Mouse (Mus musculus) adrenal gland, adult 2 months (tissue): ENCODE measurements at regions not wholly inside any gene's neighbourhood (a gene's known extent, or its start where the extent isn't known, plus 50 kb on each side); places are given as distances from the start of the nearest gene placed in this dataset.
A peak's percentile ranks its signal among the peaks of the same experiment; 100 is the strongest.

Experiments
- DNase-seq: peaks from one replicate; pipeline ENCODE4 v3.0.0; 2021

DNA sequence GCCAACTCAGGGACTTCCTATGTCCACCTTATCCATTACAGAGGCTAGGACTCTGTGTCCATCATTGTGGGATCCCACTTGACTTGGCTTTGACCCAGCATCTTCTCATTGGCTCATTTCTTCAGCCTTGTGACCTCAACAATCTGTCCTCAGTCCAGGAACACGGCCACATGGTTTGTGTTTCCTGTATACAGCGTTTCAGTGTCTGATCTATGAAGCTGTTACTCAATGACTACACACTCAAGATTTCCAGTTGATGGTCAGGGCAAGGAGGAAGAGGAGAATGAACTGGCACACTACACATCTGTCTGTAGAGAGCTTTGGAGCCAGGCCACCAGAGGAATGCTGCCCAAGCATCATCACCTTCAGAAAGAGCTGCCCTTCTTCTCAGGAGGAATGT, 146.6 kb upstream of the Pgrmc2 start:
- no peak for DNase-seq

DNA sequence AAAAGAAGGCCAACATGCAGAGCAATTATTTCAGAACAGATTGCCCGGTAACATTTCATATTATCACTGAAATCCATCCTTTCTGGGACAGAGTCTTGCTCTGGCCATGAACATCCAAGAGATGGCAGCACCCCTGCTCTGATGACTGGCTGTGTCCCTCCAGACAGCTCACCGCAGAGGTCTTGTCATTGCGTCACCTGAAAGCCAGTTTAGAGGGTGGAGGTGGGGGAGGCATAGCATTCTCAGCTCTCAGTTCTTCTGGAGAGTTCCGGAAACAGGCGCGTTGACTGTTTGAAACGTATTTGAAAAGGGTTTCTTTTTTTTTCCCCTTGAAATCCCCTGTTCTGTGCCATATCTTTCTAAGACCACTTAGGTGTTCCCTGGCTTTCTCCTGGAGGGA, 145.7 kb upstream of the Pgrmc2 start:
- DNase-seq: peak; percentile 79

DNA sequence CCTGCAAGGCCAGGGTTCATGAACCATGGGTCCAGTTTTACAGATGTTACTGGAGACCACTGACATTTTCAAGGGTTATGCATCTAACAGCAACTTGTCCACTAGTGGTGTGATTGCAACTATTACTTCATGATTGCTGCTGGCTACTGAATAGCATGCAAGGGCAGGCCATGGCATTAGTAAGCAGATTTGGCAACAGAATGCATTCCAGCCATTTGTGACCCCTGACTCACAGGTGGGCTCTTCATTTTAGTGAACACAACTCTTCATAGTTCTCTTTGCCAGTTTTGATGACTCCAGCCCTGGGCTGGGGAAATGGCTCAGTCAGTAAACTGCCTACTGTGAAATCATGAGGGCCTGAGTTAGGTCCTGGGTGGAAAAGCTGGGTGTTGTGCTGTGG, 137.9 kb upstream of the Pgrmc2 start:
- peak; percentile 41 for DNase-seq

DNA sequence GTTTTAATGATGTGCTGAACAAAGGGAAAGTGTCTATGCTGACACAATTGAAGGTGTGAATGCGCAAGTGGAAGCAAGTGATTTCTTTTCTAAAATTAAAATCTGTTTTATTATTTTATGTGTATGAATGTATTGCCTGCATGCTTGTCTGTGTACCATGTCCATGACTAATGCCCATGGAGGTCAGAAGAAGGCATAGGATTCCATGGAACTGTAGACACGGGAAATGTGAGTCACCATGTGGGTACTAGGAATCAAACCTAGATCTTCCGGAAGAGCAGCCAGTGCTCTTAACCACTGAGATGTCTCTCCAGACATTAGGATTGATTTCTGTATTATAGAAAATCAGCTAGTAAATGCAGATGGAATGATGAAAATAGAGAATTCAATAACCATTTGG, 134.9 kb upstream of the Pgrmc2 start:
- no peak for DNase-seq

DNA sequence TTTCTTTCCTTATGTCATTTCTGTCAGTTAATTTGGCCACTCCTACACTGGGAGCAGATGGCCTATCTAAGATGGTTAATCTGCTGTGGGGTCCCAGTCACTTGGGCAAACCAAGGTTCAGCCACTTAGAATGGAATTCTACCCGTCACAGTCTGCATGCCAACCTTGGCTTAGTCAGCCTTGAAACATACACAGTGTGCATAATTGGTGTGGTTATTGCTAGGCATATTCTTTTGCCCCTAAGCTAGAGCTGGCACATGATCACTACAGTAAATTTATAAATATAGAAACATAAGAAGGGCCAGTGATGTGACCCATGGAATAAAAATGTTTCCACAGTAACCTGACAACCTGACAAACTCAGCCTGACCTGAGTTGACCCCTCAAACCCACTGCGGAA, 130.7 kb upstream of the Pgrmc2 start:
- DNase-seq: no peak

DNA sequence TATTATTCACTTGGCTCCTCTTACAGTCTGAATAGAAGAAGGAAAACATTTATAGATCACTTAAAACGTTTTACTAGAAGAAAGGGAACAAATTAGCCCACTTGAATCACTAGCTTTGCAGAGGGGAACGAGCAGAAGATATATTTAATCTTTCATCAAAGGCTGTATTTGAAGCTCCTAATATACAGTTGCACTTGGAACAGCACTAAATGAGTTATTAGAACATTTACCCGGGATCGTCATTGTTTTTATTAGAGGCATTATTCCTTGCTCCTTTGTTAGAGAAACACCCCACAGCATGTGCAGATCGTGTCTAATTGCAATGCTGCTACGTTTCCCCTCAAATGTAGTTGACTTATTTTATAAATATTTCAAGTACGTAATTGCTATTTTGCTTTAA, 127.5 kb upstream of the Pgrmc2 start:
- no peak for DNase-seq

DNA sequence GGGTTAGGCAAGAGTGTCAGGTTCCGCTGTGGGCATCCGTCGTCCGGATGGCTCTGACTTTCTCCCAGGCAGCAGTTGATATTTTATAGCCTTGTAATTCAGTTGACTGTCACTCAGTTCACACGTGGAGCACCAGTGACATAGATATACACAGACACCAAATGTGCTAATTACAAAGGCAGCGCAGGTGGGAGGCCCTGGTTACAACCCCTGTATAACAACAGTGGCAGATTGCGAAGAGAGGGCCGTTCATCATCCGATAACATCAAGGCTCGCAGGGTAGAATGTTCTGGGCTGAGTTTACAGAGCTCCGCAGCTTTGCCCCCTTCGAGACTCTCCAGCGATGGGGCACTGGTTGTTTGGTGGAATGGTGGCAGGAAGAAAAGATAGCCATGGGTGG, 120.0 kb upstream of the Pgrmc2 start:
- DNase-seq: no peak

DNA sequence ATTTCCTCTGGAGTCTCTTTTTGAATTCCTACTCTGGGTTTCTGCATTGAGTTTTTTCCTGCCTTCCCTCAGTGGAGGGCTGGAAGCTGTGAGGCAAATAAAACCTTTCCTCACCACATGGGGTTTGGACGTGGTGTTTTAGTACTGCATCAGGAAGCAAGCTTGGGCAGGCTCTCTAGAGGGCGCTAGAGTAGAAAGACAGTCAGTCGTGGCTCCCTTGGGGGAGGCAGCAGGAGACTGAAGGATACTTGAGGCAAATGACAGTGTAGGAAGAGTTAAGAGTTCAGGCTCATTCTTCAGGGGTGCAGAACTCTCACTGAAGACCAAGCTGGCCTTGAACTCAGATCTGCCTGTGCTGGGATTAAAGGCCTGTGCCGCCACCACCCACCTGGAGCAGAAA, 118.9 kb upstream of the Pgrmc2 start:
- peak; percentile 29 for DNase-seq

DNA sequence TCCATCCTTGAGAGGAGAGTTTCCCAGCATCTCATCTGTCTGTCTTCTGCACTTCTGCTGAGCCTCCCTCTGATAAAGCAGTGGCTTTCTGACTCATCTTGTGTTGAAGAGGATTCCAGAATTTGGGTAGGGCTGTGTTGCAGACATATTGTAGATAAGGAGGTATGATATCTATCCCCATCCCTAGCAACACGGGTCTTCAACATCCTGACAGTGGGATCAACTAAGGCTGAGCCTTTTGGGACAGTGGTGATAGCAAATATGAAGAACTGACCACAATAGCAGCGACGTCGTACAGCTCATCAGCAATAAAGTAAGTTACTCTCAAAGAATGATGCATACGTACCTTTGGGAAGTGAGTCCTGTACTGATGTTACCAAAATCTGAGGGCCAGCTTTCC, 117.2 kb upstream of the Pgrmc2 start:
- DNase-seq: no peak

DNA sequence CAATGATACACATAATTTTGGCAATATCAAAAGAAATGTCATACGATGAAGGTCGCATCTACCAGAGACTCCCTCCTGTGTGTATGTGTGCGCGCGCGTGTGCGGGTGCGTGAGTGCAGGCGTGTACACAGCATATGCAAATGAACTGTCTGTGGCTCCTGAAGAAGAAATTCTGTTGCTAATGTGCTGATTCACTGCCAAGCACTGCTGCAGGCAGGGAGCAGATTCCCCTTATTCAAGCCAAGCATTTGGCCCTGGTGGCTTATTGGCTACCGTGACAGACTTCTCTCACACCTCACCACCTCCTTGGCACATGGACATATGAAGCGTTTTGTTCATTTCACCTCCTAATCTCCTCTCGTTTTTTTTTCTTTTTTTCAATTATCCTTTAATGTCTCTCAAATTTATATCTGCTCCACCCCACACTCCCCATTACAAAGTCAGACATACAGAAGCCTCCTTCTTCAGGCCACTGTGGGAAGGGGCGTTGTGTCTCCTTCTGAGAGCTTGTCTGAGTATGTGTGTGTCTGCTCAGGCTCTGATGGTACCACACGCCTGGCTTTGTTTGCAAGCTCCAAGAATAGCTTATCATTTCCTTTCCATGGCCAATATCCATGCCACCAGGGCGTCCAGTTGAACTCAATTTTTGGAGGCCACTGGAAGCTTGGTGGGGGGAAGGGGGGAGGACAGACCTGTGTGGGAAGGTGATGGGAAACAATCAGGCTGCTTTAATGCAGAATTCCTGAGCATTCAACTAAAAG, 115.5 kb upstream of the Pgrmc2 start:
- peak; percentile 53 for DNase-seq

DNA sequence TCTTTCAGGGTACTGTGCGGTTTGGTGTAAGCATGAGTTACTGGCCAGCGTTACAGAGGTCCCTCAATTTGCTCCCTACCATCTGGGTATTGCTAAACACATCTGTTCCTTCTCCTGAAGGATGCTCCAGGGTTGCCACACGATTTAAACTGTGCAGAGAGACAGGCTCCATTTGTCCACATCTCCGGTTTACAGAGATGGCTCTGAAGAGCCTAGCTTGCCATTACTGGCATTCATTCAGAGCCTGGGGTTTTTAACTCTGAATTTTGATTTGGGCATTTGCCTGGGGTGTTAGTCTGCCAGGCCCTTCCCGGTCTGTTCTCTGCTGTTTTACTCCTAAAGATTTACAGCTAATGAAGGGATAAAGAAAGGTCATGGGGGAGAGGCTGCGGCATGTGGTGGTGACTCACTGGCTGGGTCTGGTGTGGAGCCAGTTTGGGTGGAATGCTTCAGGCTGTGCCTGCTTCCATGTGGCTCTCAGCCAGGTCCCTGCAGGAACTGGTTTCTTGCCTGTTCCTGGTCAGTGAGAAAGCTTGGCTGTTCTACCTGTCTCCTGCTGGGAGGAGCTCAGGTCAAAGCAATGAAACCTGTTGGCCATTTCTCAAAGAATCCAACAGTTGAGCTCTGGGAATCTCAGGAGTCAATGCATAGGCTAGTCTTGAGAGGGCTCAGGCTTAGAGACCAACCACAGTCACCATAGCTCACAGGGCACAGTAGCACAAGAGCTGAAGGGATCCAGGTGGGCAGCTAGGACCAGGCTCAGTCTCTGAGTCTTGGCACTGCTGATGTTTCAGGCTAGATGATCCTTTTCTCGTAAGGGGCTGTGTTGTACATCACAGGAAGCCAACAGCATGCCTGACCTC, 112.5 kb upstream of the Pgrmc2 start:
- peak; percentile 95 for DNase-seq

DNA sequence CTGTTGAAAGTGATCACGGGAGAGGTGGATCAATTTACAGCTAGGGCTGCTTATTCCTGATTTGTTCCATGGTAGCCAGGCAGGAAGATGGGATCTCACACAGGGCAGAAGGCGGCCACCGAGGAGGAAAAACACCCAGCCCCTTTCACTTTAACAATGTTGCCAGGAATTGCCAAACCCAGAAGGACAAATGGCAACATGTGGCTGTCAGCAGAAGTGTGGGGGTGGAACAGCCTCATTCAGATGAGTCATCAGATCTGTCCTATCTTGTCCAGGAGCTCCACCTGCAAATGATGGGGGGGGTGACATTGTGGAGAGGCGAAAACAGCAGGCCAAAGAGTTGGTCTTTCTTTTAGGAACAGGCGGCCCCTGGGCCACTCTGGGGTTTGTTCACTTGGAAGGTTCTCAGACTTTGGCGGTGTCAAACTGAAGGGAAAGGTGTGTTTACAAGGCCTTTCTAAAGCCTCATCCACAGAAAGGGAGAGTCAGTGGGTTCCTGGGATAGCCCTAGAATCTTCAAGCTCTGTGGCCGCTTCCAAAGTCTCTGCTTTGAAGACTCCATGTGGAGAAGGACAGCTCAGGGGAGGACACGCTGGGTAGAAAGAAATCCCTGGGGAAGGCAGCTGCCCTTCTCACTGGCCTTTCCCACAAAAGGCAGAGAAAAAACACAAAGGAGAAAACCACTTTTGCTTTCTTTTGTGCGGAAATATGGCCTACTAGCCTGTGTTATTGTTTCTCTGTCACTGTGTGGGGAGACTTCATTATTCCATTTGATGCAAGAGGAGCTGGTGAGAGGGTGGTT, 111.7 kb upstream of the Pgrmc2 start:
- peak; percentile 84 for DNase-seq

DNA sequence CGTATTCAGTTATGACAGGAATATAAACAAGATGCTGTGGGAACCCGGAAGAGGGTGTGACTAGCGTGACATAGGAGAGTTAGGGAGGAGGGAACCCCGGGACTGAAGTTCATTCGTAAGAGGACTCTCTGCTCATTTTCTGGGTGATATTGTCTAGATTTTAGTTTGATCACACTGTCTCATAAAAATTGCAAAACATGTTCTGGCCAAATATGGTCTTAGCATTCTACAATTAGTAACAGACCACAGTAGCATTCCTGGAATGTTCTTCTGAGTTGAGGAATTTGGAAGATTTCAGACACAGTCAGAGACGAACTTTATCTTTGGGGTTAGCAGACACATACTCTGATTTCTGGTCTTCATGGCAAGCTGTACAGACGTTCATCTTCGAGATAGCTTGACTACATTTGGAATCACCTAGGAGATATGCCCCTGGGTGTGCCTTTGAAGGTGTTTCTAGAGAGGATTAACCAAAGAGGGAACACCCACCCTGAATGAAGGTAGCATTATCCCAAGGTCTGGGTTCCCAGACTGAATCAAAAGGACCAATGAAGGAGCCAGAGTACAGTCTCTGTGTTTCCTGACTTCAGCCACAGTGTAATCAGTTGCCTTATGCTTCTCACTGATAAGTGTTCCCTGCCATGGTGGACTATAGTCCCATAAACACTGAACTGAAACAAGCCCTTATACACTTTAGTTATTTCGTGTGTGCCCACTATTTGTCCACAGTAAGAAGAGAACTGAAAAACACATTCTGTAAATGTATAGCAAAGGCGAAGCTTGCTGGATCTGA, 102.7 kb upstream of the Pgrmc2 start:
- no peak for DNase-seq

DNA sequence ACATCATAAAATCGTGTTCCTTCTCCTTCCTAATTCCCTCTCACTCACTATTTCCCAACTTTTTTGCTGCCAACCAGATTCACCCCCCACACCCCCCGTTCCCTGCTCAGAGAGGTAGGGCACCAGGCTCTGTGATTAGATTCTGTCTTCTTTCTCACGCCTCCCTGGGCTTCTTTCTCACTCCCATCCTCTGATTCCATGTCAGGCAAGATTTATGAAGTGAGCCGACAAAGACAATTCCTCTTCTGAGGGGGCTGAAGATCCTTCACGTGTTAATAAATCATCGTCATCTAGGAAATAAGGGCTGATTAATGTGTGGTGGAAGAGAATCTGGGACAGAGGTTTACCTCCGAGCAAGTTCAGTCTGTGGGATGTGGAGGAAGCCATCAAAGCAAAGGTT, 101.5 kb upstream of the Pgrmc2 start:
- no peak for DNase-seq

DNA sequence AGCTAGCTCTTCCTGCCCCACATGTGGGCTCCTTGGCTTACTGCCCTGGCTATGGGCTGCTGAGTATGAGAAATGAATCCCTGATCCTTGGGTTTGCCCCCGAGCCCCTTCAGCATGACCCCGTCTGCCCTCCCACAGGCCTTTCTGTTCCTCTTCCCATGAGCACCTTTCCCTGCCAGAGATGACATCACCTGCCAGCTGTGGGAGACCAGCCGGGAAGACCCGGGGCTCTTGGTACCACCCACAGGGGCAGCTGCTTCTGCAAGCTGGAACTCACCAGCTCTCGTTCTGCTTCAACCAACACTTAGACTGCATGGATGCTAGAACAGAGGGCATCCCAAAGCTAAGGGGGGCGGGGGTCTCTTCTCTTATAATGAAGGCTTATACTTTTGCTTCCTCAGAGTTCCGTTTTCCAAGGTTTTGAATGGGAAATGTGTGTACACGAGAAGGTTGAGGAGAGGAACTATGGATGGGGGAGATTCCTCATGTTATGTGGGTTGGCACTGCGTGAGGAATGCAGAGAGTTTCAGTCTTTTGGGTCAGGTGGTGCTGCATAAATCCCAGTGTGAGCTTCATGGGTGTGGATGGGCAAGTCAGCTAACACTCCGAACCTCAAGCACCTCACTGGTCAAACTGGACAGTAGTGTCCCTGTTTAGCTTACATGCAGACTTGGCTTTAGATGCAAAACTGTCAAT, 100.2 kb upstream of the Pgrmc2 start:
- no peak for DNase-seq

DNA sequence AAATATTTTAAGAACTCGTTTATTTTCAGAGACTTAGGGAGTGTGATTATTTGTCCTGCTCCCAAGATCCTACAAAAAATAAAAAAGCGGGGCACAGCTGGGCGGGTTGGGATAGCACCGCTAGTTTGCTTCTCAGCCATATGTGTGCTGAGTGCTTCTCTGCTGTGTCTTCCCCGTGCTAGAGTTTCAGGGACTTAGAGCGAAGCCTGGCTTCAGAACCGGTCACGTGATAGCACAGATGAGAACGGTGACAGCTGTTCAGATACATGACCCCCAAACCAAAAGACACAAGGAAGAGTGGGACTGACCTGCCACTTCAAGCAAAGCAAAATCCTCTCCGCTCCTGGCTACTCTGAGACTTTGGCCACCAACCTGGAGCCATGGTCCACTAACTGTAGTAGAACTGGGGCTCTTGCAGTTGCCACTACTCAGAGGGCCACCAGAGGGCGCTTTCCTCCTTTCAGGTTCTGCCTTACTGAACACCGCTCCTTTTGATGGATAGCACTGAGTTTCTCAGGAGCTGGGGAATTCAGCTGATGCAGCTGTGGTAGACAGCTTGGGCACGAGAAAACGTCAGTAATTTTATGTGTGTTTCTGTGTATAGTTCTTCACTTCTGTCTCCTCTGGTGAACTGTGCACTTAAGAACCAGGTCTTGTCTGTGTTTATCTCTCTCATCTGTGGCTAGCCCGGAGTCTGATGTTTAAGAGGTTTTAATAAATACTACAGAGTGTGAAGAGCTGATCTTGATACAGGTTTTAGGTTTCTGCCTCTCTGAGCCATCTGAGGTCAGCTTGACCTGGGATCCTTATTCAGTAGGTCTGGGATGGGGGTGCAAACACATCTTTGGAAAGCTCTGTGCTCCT, 99.4 kb upstream of the Pgrmc2 start:
- DNase-seq: peak; percentile 83

DNA sequence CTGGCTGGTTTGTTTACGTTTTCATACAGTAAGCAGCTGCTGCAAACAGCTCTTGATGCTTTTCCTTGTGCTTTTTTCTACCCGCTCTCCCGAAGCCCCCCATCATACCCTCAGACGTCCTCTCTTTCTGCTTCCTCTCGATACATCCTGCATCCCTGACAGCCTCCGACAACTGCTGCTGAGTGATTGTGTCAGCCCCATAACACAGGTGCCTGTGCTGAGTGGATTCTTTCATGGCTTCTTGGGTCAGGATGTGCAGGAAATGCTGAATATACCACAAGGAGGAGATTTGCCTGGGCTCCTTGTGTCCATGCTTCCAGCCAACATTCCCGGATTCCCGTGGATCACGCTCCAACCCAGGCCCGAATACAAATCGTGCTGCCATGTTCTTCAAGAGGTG, 98.6 kb upstream of the Pgrmc2 start:
- DNase-seq: no peak

DNA sequence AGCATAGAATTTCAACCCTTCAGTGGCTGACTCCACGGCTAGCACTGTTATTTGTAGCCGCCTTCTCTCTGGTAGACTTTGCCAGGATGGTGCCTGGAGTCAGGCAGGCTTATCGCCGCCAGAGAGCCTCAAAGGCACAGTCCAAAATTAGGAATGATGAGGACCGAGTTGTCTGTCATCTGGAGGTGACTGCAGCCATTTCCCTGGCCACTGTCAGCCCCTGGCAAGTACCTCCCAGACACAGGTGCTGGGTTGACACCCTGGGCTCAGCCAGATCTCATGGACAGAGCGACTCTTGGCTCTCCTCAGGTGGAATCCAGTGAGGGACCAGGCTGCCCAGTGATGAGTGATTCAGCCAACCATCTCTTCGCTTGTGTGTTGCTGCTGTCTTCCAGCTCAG, 98.1 kb upstream of the Pgrmc2 start:
- DNase-seq: no peak

DNA sequence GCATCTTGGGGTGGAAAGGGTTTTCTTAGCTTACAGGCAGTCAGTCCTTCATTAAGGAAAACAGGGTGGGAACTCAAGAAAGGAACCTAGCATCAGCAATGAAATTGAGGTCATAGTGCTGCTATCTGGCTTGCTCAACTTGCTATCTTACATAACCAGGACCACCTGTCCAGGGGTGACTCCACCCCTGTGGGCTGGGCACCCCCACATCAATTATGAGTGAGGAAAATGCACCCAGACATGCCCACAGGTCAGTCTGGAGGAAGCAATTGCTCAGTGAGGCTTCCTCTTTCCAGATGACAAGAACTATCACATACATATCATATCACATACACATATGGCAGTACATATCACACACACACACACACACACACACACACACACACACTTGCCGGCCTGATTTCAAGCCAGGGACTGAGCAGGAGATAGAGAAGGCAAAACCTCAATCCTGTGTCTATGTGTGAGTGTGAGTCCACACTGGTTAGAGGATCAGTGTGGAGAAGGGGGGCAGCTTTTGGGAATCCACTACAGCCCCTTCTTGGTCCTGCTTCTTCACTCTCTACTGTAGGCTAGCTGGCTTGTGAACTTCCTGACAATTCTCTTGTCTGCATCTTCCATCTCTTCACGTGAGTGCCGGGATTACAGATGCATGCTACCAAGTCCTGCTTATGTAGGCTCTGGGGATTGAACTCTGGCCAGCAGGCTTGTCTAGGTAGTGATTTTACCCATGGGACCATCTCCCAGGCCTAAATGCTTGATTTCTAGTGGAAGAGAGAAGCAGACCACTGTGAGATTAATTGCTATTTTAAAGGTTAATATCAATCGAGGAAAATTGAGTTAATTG, 96.4 kb upstream of the Pgrmc2 start:
- DNase-seq: no peak
